Mouse (Mus musculus): ENCODE data around the gene Prcd.

Gene Prcd

GRCm38 (mm10) chr11:116669787-116670365 lies 16.5 kb downstream of the Prcd start:
- DNase-seq = no peak

- DNase-seq = no peak
Observed at GRCm38 (mm10) chr11:116670386-116670785, 17.1 kb downstream of the Prcd start.

- peak; percentile 99 to 100 for DNase-seq
Observed at GRCm38 (mm10) chr11:116671112-116671844, 17.9 kb downstream of the Prcd start.

GRCm38 (mm10) chr11:116671845-116672434 lies 18.6 kb downstream of the Prcd start:
- DNase-seq = no peak

- DNase-seq = no peak
Observed at GRCm38 (mm10) chr11:116672595-116672994, 19.3 kb downstream of the Prcd start.

GRCm38 (mm10) chr11:116673410-116673809 lies 20.1 kb downstream of the Prcd start:
- no peak for DNase-seq

- peak; percentile 95 to 96 for DNase-seq
Observed at GRCm38 (mm10) chr11:116674616-116675379, 21.5 kb downstream of the Prcd start.

GRCm38 (mm10) chr11:116675429-116675828 lies 22.1 kb downstream of the Prcd start:
- DNase-seq = peak; percentile 86 to 90

- no peak for DNase-seq
Observed at GRCm38 (mm10) chr11:116676175-116676976, 23.0 kb downstream of the Prcd start.

GRCm38 (mm10) chr11:116677711-116678441 lies 24.5 kb downstream of the Prcd start:
- DNase-seq = no peak

- DNase-seq = no peak
Observed at GRCm38 (mm10) chr11:116679148-116679547, 25.8 kb downstream of the Prcd start.

GRCm38 (mm10) chr11:116680321-116681091 lies 27.2 kb downstream of the Prcd start:
- no peak for DNase-seq

- DNase-seq = no peak
Observed at GRCm38 (mm10) chr11:116681147-116681546, 27.8 kb downstream of the Prcd start.

- DNase-seq = peak; percentile 81 to 89
Observed at GRCm38 (mm10) chr11:116682501-116683144, 29.3 kb downstream of the Prcd start.

- peak; percentile 80 to 86 for DNase-seq
Observed at GRCm38 (mm10) chr11:116683777-116684176, 30.4 kb downstream of the Prcd start.

GRCm38 (mm10) chr11:116685729-116686128 lies 32.4 kb downstream of the Prcd start:
- DNase-seq = peak in 1 of 2 experiments; percentile 52

- no peak for DNase-seq
Observed at GRCm38 (mm10) chr11:116687897-116688296, 34.6 kb downstream of the Prcd start.

GRCm38 (mm10) chr11:116689622-116690021 lies 36.3 kb downstream of the Prcd start:
- no peak for DNase-seq

GRCm38 (mm10) chr11:116690701-116691575 lies 37.6 kb downstream of the Prcd start:
- DNase-seq = peak; percentile 79
